Mouse (Mus musculus) lung, postnatal 0 days (tissue): ENCODE measurements around the gene Rprd1b.

ENCODE experiments used
- CTCF ChIP-seq: IDR thresholded peaks from 2 replicates; pipeline ENCODE4 v1.5.1; 2016; ENCODE audit warnings: antibody characterized with exemption, mild to moderate bottlenecking
- EP300 ChIP-seq: IDR thresholded peaks from 2 replicates; pipeline ENCODE4 v1.6.1; 2016; ENCODE audit warnings: antibody characterized with exemption, mild to moderate bottlenecking, control low read depth

- TF ChIP-seq CTCF (peak; percentile 95), EP300 (no peak)
Observed at GRCm38 (mm10) chr2:158106947-158107587, 78.8 kb downstream of the Rprd1b start.
